In the genomic region with DNA sequence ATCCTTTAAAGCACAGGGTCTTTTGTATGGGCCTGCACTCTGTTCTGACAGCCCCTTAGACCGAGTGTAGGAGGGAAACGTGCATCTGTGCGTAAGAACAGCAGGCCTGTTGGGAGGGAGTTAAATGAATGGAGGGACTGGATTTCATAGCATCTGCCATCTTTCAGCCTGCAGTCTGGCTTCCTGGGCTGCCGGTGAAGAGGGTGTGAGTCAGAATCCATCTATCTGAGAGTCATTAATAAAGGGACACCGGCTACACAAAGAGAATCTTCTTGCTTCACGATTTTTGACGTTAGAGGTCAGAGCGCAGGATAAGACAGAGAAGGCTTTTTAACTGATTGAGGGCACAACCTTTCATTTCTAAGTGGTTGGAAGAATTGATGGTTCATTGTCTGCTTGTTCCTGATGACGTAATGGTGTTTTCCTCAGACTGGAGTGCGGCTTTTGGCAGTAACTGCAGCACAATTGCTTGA, we compare ENCODE assay signal across 11 mouse cellular contexts. TPM values are rescaled to one million over a fixed set of nuclear protein-coding genes. Genes with fewer than 3 reads are reported as not detected.
DNase-seq lines count a peak whose midpoint lies in the region; ATAC-seq and TF ChIP-seq lines count a peak whose summit lies in the region.
"Had no signal": no experiment of that assay in that cellular context is flagged by ENCODE, and none has a peak within 500 bp of the region (broad histone marks: within the 10 kb centered on the region; RNA-seq: fewer than 3 reads in every experiment).

No protein-coding gene starts in this region.

- peaks cover 2% of the 10 kb centered on the region; the same call in 1 of the 2 replicates for H3K4me1 ChIP-seq in heart, embryonic 16.5 days (ENCODE audit: control insufficient read depth, insufficient read depth, low read length)
- no peaks in the 10 kb centered on the region for H3K4me1 ChIP-seq in embryonic facial prominence, embryonic 12.5 days
- no peaks in the 10 kb centered on the region for H3K4me1 ChIP-seq in liver, postnatal 0 days (ENCODE audit: insufficient read depth)
- H3K4me1 ChIP-seq: limb, embryonic 13.5 days had no signal

- TF ChIP-seq EP300 in liver, postnatal 0 days (IDR thresholded peaks at IDR 0.05; ENCODE audit: low read depth) = no peak

- DNase-seq in heart, adult 8-10 months (ENCODE audit: low spot score) = no peak
- peak; percentile 31 for DNase-seq in NIH3T3 (ENCODE audit: low read depth)
- DNase-seq in layer of hippocampus, postnatal 10 days (ENCODE audit: low spot score in 2 of 2) = peak; percentile 47 to 57
- no peak for DNase-seq in urinary bladder, postnatal 14 days (ENCODE audit: low spot score)
- no peak for DNase-seq in liver, postnatal 0 days
- DNase-seq in cerebellum, postnatal 14 days = no peak
- DNase-seq: cerebellum, adult 11 months had no signal

- no peak for TF ChIP-seq CTCF in liver, postnatal 0 days (IDR thresholded peaks at IDR 0.05; ENCODE audit: low read depth)

- no peak overlapping the region for H3K4me2 ChIP-seq in heart, embryonic 16.5 days (ENCODE audit: low read depth, low read length)
- no peak overlapping the region for H3K4me2 ChIP-seq in embryonic facial prominence, embryonic 12.5 days (replicated peaks)
- no peak overlapping the region for H3K4me2 ChIP-seq in liver, postnatal 0 days (ENCODE audit: low read depth, low read length)
- H3K4me2 ChIP-seq: limb, embryonic 13.5 days had no signal

- no peaks in the 10 kb centered on the region for H3K27me3 ChIP-seq in heart, embryonic 16.5 days (ENCODE audit: control insufficient read depth, insufficient read depth, low read length)
- no peaks in the 10 kb centered on the region for H3K27me3 ChIP-seq in embryonic facial prominence, embryonic 12.5 days
- no peaks in the 10 kb centered on the region for H3K27me3 ChIP-seq in liver, postnatal 0 days (ENCODE audit: insufficient read depth, low read length)
- H3K27me3 ChIP-seq: limb, embryonic 13.5 days had no signal

- WGBS in heart, embryonic 16.5 days = 58% methylated on average over 10 of the region's 10 CpGs
- 77% methylated on average over 10 of the region's 10 CpGs for WGBS in embryonic facial prominence, embryonic 12.5 days
- WGBS in liver, postnatal 0 days (ENCODE audit: insufficient replicate concordance) = 73% methylated on average over 10 of the region's 10 CpGs

- H3K9me3 ChIP-seq in heart, embryonic 16.5 days (replicated peaks; ENCODE audit: control insufficient read depth, low read length) = no peaks in the 10 kb centered on the region
- no peaks in the 10 kb centered on the region for H3K9me3 ChIP-seq in embryonic facial prominence, embryonic 12.5 days
- H3K9me3 ChIP-seq in liver, postnatal 0 days (ENCODE audit: low read length) = no peaks in the 10 kb centered on the region
- H3K9me3 ChIP-seq: limb, embryonic 13.5 days had no signal

- H3K27ac ChIP-seq in heart, embryonic 16.5 days (ENCODE audit: low read length) = peak overlapping the region; percentile 24; the same call in 1 of the 2 replicates
- H3K27ac ChIP-seq in embryonic facial prominence, embryonic 12.5 days = peak overlapping the region; percentile 7; the same call in 1 of the 2 replicates
- H3K27ac ChIP-seq in liver, postnatal 0 days (ENCODE audit: low read depth) = no peak overlapping the region
- H3K27ac ChIP-seq: limb, embryonic 13.5 days had no signal

- no peak overlapping the region for H3K4me3 ChIP-seq in heart, embryonic 16.5 days (ENCODE audit: low read length)
- no peak overlapping the region for H3K4me3 ChIP-seq in embryonic facial prominence, embryonic 12.5 days
- no peak overlapping the region for H3K4me3 ChIP-seq in liver, postnatal 0 days (ENCODE audit: low read depth, low read length)
- H3K4me3 ChIP-seq: limb, embryonic 13.5 days; myocyte had no signal

- no peak for ATAC-seq in heart, embryonic 16.5 days (replicated peaks; ENCODE audit: extremely low read depth, insufficient read depth, low FRiP score)
- no peak for ATAC-seq in embryonic facial prominence, embryonic 12.5 days (ENCODE audit: insufficient number of reproducible peaks, insufficient read depth, low FRiP score, low TSS enrichment)
- no peak for ATAC-seq in liver, postnatal 0 days

- no peaks in the 10 kb centered on the region for H3K36me3 ChIP-seq in heart, embryonic 16.5 days (ENCODE audit: control insufficient read depth, insufficient read depth)
- no peaks in the 10 kb centered on the region for H3K36me3 ChIP-seq in embryonic facial prominence, embryonic 12.5 days
- no peaks in the 10 kb centered on the region for H3K36me3 ChIP-seq in liver, postnatal 0 days (replicated peaks; ENCODE audit: insufficient read depth, low read length)

- no peak overlapping the region for H3K9ac ChIP-seq in heart, embryonic 16.5 days (ENCODE audit: low read length)
- no peak overlapping the region for H3K9ac ChIP-seq in embryonic facial prominence, embryonic 12.5 days
- no peak overlapping the region for H3K9ac ChIP-seq in liver, postnatal 0 days (replicated peaks)
- H3K9ac ChIP-seq: limb, embryonic 13.5 days had no signal

RNA-seq across cellular contexts. Expression of a gene that starts 46.2 kb away (rescaled TPM):
- 86.8 and 101 TPM in 2 replicates for polyA plus RNA-seq in heart, embryonic 16.5 days (2015; fragmentation: Nextera tagmentation; extraction: Ambion mirVana)
- 100 to 1,000 TPM; 339 to 450 (median 397) TPM for total RNA-seq in heart, adult 8-10 months (2022)
- polyA plus RNA-seq in embryonic facial prominence, embryonic 12.5 days (2016; fragmentation: Nextera tagmentation; extraction: Ambion mirVana) = 79.7 and 81.1 TPM in 2 replicates
- total RNA-seq in layer of hippocampus, postnatal 10 days (2021) = 100 to 1,000 TPM; 140 to 146 TPM
- 5.4 and 6.4 TPM in 2 replicates for polyA plus RNA-seq in liver, postnatal 0 days (2015; fragmentation: Nextera tagmentation; extraction: Ambion mirVana)

Comparison
In these comparisons a context has a peak if more than half of its experiments do, and no peak if none do; other contexts are left out.
1. DNase-seq: peak in NIH3T3 (single experiment) and layer of hippocampus, postnatal 10 days (2 of 2); none in heart, adult 8-10 months (single experiment), urinary bladder, postnatal 14 days (single experiment), liver, postnatal 0 days (single experiment) and cerebellum, postnatal 14 days (0 of 2).
2. RNA of a gene that starts 46.2 kb away (polyA plus RNA-seq): 86.8 to 101 TPM in heart, embryonic 16.5 days and 79.7 to 81.1 TPM in embryonic facial prominence, embryonic 12.5 days; 5.4 to 6.4 TPM in liver, postnatal 0 days; every median in the first group is over 10 times any median in the second.